20 mouse cellular contexts compared by ENCODE assay signal in the genomic region with DNA sequence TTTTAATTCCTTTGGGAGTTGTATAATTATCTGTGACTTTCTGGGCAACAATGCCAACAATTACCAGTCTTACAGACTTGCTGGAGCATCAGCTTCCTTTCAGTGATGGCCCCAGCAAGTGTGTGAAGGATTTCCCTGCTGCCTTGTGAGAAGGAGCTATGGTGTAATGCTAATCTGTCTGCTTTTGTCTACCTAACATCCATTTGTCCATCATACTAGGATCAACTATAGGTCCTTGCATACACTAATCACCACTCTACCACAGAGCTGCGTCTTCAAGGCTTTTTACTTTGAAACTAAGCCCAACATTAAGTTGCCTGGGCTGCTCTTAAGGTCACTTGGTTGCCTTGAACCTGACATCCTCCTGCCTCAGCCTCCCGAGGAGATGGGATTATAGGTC.
A peak's percentile ranks its signal among the peaks of the same experiment; 100 is the strongest.
DNase-seq lines count a peak whose midpoint lies in the region.
"Had no signal": no experiment of that assay in that cellular context is flagged by ENCODE, and none has a peak within 500 bp of the region (broad histone marks: within the 10 kb centered on the region; RNA-seq: fewer than 3 reads in every experiment).

No protein-coding gene starts in this region.

- intact Hi-C loops in heart, postnatal 14 days (cut with DNase I): no loop called here

- peak; percentile 27 for DNase-seq in heart, adult 11 months
- DNase-seq in heart, postnatal 14 days: no peak
- DNase-seq in ES-CJ7 (ENCODE audit: low read depth, low spot score) (peak; percentile 25), R1 (ENCODE audit: low read depth, low spot score) (peak; percentile 30), ZHBTc4 (ENCODE audit: low read depth, low spot score) (peak; percentile 58)
- DNase-seq in kidney, postnatal 25 days: no peak
- no peak for DNase-seq in adrenal gland, postnatal 10 days
- no peak for DNase-seq in cerebellum, adult 11 months
- DNase-seq: adrenal gland, adult 2 months; adrenal gland, adult 8-10 months; adrenal gland, postnatal 14 days; adrenal gland, postnatal 25 days; adrenal gland, postnatal 36 days; B cell, adult 2 months; cerebellum, adult 11-12 months; cerebellum, adult 18-20 months; cerebellum, adult 2 months; cerebellum, adult 8-10 months; cerebellum, adult 9-10 months; cerebellum, adult 9-11 months had no signal

Comparison
In these comparisons a context has a peak if more than half of its experiments do, and no peak if none do; other contexts are left out.
1. DNase-seq: peak in heart, adult 11 months (single experiment), ES-CJ7 (single experiment), R1 (single experiment) and ZHBTc4 (single experiment); none in heart, postnatal 14 days (0 of 2), kidney, postnatal 25 days (0 of 2), adrenal gland, postnatal 10 days (single experiment) and cerebellum, adult 11 months (single experiment).